Comparison of ENCODE assay signal across 32 mouse cellular contexts in the genomic region with DNA sequence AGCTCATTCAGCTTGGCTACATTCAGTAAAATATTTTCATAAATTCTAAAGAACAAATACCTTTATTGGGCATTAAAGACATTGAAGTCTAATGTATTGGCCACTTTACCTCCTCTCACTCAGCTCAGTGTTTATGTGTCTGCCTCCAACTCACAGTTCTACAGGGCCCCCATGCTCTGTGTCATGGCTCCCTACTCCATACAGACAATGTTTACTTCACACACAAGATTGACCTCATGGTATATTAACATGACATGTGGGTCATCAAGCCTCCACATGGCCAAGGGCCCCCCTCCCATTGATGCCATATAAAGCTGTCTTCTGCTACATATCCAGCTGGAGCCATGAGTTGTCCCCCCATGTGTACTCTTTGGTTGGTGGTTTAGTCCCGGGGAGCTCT.
"Had no signal": no experiment of that assay in that cellular context is flagged by ENCODE, and none has a peak within 500 bp of the region (broad histone marks: within the 10 kb centered on the region; RNA-seq: fewer than 3 reads in every experiment).

No protein-coding gene starts in this region.

- H3K4me2 ChIP-seq: limb, embryonic 12.5 days; limb, embryonic 13.5 days; limb, embryonic 15.5 days; liver, embryonic 11.5 days; liver, embryonic 12.5 days; liver, embryonic 13.5 days; liver, embryonic 15.5 days; lung, embryonic 14.5 days; lung, embryonic 15.5 days; midbrain, embryonic 11.5 days; midbrain, embryonic 12.5 days; midbrain, embryonic 13.5 days; midbrain, embryonic 15.5 days; neural tube, embryonic 12.5 days had no signal

- H3K27me3 ChIP-seq: limb, embryonic 12.5 days; limb, embryonic 13.5 days; limb, embryonic 15.5 days; liver, embryonic 12.5 days; liver, embryonic 13.5 days; liver, embryonic 15.5 days; lung, embryonic 15.5 days; megakaryocyte, embryonic 14.5 days; midbrain, embryonic 12.5 days; midbrain, embryonic 13.5 days; midbrain, embryonic 15.5 days; neural tube, embryonic 12.5 days had no signal

- H3K4me1 ChIP-seq: limb, embryonic 10.5 days; limb, embryonic 12.5 days; limb, embryonic 13.5 days; limb, embryonic 15.5 days; liver, embryonic 12.5 days; liver, embryonic 13.5 days; liver, embryonic 15.5 days; megakaryocyte, embryonic 14.5 days; midbrain, embryonic 10.5 days; midbrain, embryonic 12.5 days; midbrain, embryonic 13.5 days; midbrain, embryonic 15.5 days; neural tube, embryonic 12.5 days had no signal

- H3K9ac ChIP-seq: limb, embryonic 12.5 days; limb, embryonic 13.5 days; limb, embryonic 15.5 days; liver, embryonic 12.5 days; liver, embryonic 13.5 days; liver, embryonic 14.5 days; liver, embryonic 15.5 days; liver, postnatal 0 days; lung, embryonic 14.5 days; lung, embryonic 15.5 days; midbrain, embryonic 12.5 days; midbrain, embryonic 13.5 days; midbrain, embryonic 15.5 days; neural tube, embryonic 12.5 days had no signal

- H3K36me3 ChIP-seq: limb, embryonic 10.5 days; limb, embryonic 12.5 days; limb, embryonic 13.5 days; limb, embryonic 15.5 days; liver, embryonic 12.5 days; liver, embryonic 13.5 days; liver, embryonic 15.5 days; lung, embryonic 15.5 days; midbrain, embryonic 10.5 days; midbrain, embryonic 12.5 days; midbrain, embryonic 13.5 days; midbrain, embryonic 15.5 days; neural tube, embryonic 12.5 days had no signal

- DNase-seq: left cerebral cortex, postnatal 4 days; liver; liver, embryonic 13.5 days; liver, postnatal 0 days; lung, adult 18-20 months; lung, adult 2 months; lung, embryonic 14.5 days; lung, postnatal 10 days; lung, postnatal 14 days; lung, postnatal 36 days; lung, postnatal 4 days; midbrain, embryonic 14.5 days had no signal

- H3K4me3 ChIP-seq: limb, embryonic 10.5 days; limb, embryonic 12.5 days; limb, embryonic 13.5 days; limb, embryonic 15.5 days; liver, embryonic 12.5 days; liver, embryonic 13.5 days; liver, embryonic 15.5 days; lung, embryonic 15.5 days; megakaryocyte, embryonic 14.5 days; midbrain, embryonic 10.5 days; midbrain, embryonic 12.5 days; midbrain, embryonic 13.5 days; midbrain, embryonic 15.5 days; myocyte; neural tube, embryonic 12.5 days had no signal

- H3K9me3 ChIP-seq: limb, embryonic 10.5 days; limb, embryonic 12.5 days; limb, embryonic 13.5 days; limb, embryonic 15.5 days; liver, embryonic 12.5 days; liver, embryonic 13.5 days; liver, embryonic 15.5 days; lung, embryonic 15.5 days; megakaryocyte, embryonic 14.5 days; midbrain, embryonic 10.5 days; midbrain, embryonic 12.5 days; midbrain, embryonic 13.5 days; midbrain, embryonic 15.5 days; neural tube, embryonic 12.5 days had no signal

- H3K27ac ChIP-seq: limb, embryonic 10.5 days; limb, embryonic 12.5 days; limb, embryonic 13.5 days; limb, embryonic 15.5 days; liver, embryonic 12.5 days; liver, embryonic 13.5 days; liver, embryonic 14.5 days; liver, embryonic 15.5 days; lung, embryonic 15.5 days; macrophage; midbrain, embryonic 10.5 days; midbrain, embryonic 12.5 days; midbrain, embryonic 13.5 days; midbrain, embryonic 15.5 days; neural tube, embryonic 12.5 days had no signal

- ATAC-seq: liver, embryonic 12.5 days; liver, postnatal 0 days; lung, postnatal 0 days; midbrain, embryonic 13.5 days; midbrain, embryonic 15.5 days; midbrain, embryonic 16.5 days had no signal
